Mouse (Mus musculus): ENCODE results near the gene Psmc2. TPM values are rescaled to one million over a fixed set of nuclear protein-coding genes. Genes with fewer than 3 reads are reported as not detected.

Psmc2 gene
- polyA plus RNA-seq, 1 experiment: 63.0 TPM

GRCm38 (mm10) chr5:21826370-21826769 lies 41.3 kb downstream of the Psmc2 start:
- Histone ChIP-seq H3K4me1 (ENCODE audit: control insufficient read depth, insufficient read depth, low read length) (no peaks in the 10 kb centered on the region), H3K4me3 (replicated peaks; ENCODE audit: control insufficient read depth, low read depth, low read length) (no peak overlapping the region), H3K27ac (ENCODE audit: control insufficient read depth, insufficient read depth, low read depth, low read length, poor library complexity) (no peak overlapping the region)
- TF ChIP-seq POLR2A (IDR thresholded peaks at IDR 0.05; ENCODE audit: borderline replicate concordance, control insufficient read depth, low read depth, low read length) (no peak), CTCF (IDR thresholded peaks at IDR 0.05; ENCODE audit: control insufficient read depth, insufficient read depth, low read length) (no peak)
- 84% methylated on average over 7 of the region's 7 CpGs for WGBS

- 58% methylated on average over 6 of the region's 6 CpGs for WGBS
- Histone ChIP-seq H3K4me3 (replicated peaks; ENCODE audit: control insufficient read depth, low read depth, low read length) (no peak overlapping the region), H3K4me1 (ENCODE audit: control insufficient read depth, insufficient read depth, low read length) (no peaks in the 10 kb centered on the region), H3K27ac (ENCODE audit: control insufficient read depth, insufficient read depth, low read depth, low read length, poor library complexity) (no peak overlapping the region)
- TF ChIP-seq CTCF (IDR thresholded peaks at IDR 0.05; ENCODE audit: control insufficient read depth, insufficient read depth, low read length) (no peak), POLR2A (IDR thresholded peaks at IDR 0.05; ENCODE audit: borderline replicate concordance, control insufficient read depth, low read depth, low read length) (no peak)
Observed at GRCm38 (mm10) chr5:21827643-21828042, 42.6 kb downstream of the Psmc2 start.

- WGBS: 62% methylated on average over 4 of the region's 4 CpGs
- no peaks in the 10 kb centered on the region for H3K4me1 ChIP-seq (ENCODE audit: control insufficient read depth, insufficient read depth, low read length)
- no peak overlapping the region for H3K27ac ChIP-seq (ENCODE audit: control insufficient read depth, insufficient read depth, low read depth, low read length, poor library complexity)
- no peak overlapping the region for H3K4me3 ChIP-seq (replicated peaks; ENCODE audit: control insufficient read depth, low read depth, low read length)
- no peak for TF ChIP-seq POLR2A (IDR thresholded peaks at IDR 0.05; ENCODE audit: borderline replicate concordance, control insufficient read depth, low read depth, low read length)
- TF ChIP-seq CTCF (IDR thresholded peaks at IDR 0.05; ENCODE audit: control insufficient read depth, insufficient read depth, low read length): no peak
Observed at GRCm38 (mm10) chr5:21828855-21829254, 43.8 kb downstream of the Psmc2 start.

GRCm38 (mm10) chr5:21831761-21832160 lies 46.7 kb downstream of the Psmc2 start:
- H3K4me1 ChIP-seq (ENCODE audit: control insufficient read depth, insufficient read depth, low read length): no peaks in the 10 kb centered on the region
- 78% methylated on average over 3 of the region's 3 CpGs for WGBS
- TF ChIP-seq CTCF (IDR thresholded peaks at IDR 0.05; ENCODE audit: control insufficient read depth, insufficient read depth, low read length): no peak

GRCm38 (mm10) chr5:21844676-21845075 lies 59.6 kb downstream of the Psmc2 start:
- no peak overlapping the region for H3K27ac ChIP-seq (ENCODE audit: control insufficient read depth, insufficient read depth, low read depth, low read length, poor library complexity)
- WGBS: 62% methylated on average over 4 of the region's 4 CpGs
- H3K4me1 ChIP-seq (ENCODE audit: control insufficient read depth, insufficient read depth, low read length): no peaks in the 10 kb centered on the region
- TF ChIP-seq CTCF (IDR thresholded peaks at IDR 0.05; ENCODE audit: control insufficient read depth, insufficient read depth, low read length) (no peak), POLR2A (IDR thresholded peaks at IDR 0.05; ENCODE audit: borderline replicate concordance, control insufficient read depth, low read depth, low read length) (no peak)
- no peak overlapping the region for H3K4me3 ChIP-seq (replicated peaks; ENCODE audit: control insufficient read depth, low read depth, low read length)

More at GRCm38 (mm10) chr5:21831761-21832160, 46.7 kb downstream of the Psmc2 start:
- Histone ChIP-seq H3K4me3 (replicated peaks; ENCODE audit: control insufficient read depth, low read depth, low read length) (no peak overlapping the region), H3K27ac (ENCODE audit: control insufficient read depth, insufficient read depth, low read depth, low read length, poor library complexity) (no peak overlapping the region)

GRCm38 (mm10) chr5:21846616-21847290 lies 61.7 kb downstream of the Psmc2 start:
- TF ChIP-seq CTCF (IDR thresholded peaks at IDR 0.05; ENCODE audit: control insufficient read depth, insufficient read depth, low read length): no peak
- TF ChIP-seq POLR2A (IDR thresholded peaks at IDR 0.05; ENCODE audit: borderline replicate concordance, control insufficient read depth, low read depth, low read length): no peak
- WGBS: 67% methylated on average over 20 of the region's 20 CpGs
- H3K4me3 ChIP-seq (replicated peaks; ENCODE audit: control insufficient read depth, low read depth, low read length): no peak overlapping the region
- H3K27ac ChIP-seq (ENCODE audit: control insufficient read depth, insufficient read depth, low read depth, low read length, poor library complexity): no peak overlapping the region
- H3K4me1 ChIP-seq (ENCODE audit: control insufficient read depth, insufficient read depth, low read length): no peaks in the 10 kb centered on the region

GRCm38 (mm10) chr5:21847438-21847837 lies 62.4 kb downstream of the Psmc2 start:
- H3K4me3 ChIP-seq (replicated peaks; ENCODE audit: control insufficient read depth, low read depth, low read length): no peak overlapping the region
- TF ChIP-seq POLR2A (IDR thresholded peaks at IDR 0.05; ENCODE audit: borderline replicate concordance, control insufficient read depth, low read depth, low read length) (no peak), CTCF (IDR thresholded peaks at IDR 0.05; ENCODE audit: control insufficient read depth, insufficient read depth, low read length) (no peak)
- WGBS: 68% methylated on average over 6 of the region's 6 CpGs
- H3K4me1 ChIP-seq (ENCODE audit: control insufficient read depth, insufficient read depth, low read length): no peaks in the 10 kb centered on the region
- no peak overlapping the region for H3K27ac ChIP-seq (ENCODE audit: control insufficient read depth, insufficient read depth, low read depth, low read length, poor library complexity)

DNA sequence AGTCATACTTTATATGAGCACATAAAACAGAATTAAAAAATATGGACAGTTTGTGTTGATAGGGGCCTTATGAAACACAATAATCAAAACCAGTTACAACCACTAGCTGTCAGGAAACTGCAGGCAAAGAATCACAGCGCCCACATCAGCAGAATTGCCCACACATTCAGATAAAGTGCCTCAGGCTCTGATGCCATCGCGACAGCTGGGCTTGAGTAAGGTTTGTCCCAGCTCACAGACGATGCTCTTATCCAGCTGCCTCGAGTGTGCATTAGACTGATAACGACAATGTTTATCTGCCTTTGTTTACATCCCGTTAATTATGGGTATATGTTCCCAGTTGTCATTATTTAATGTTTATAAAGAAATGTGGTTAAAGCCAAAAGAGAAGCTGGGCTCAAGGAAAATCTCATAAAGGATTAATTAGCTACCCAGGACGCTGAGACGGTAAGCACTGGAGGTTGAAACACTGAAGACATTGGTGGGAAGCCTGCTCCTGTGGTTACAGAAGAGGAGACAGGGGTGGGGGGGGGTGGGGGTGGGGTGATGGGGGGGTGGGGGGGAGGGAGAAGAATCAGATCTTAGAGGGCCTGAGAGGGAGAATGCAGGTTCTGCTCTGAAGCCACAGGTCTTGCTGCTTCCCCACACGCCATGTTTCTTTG lies 66.7 kb downstream of the Psmc2 start:
- Histone ChIP-seq H3K4me1 (ENCODE audit: control insufficient read depth, insufficient read depth, low read length) (no peaks in the 10 kb centered on the region), H3K4me3 (replicated peaks; ENCODE audit: control insufficient read depth, low read depth, low read length) (no peak overlapping the region), H3K27ac (ENCODE audit: control insufficient read depth, insufficient read depth, low read depth, low read length, poor library complexity) (no peak overlapping the region)
- TF ChIP-seq CTCF (IDR thresholded peaks at IDR 0.05; ENCODE audit: control insufficient read depth, insufficient read depth, low read length) (no peak), POLR2A (IDR thresholded peaks at IDR 0.05; ENCODE audit: borderline replicate concordance, control insufficient read depth, low read depth, low read length) (no peak)
- WGBS: 63% methylated on average over 10 of the region's 10 CpGs

Other genes with a start within 250 kb of the Psmc2 start
- 2.7 TPM in 1 of 2 replicates, not detected in the other for gene Lrrc17, start 241.7 kb upstream of the Psmc2 start, polyA plus RNA-seq (2011; ENCODE audit: insufficient read depth, insufficient read length, low replicate concordance, missing spikeins)
- not detected in 2 replicates for gene Fbxl13, start 139.6 kb upstream of the Psmc2 start, polyA plus RNA-seq (2011; ENCODE audit: insufficient read depth, insufficient read length, low replicate concordance, missing spikeins)
- 10.2 and 12.9 TPM in 2 replicates for gene Armc10, start 139.5 kb upstream of the Psmc2 start, polyA plus RNA-seq (2011; ENCODE audit: insufficient read depth, insufficient read length, low replicate concordance, missing spikeins)
- not detected in 2 replicates for gene Napepld, start 83.9 kb upstream of the Psmc2 start, polyA plus RNA-seq (2011; ENCODE audit: insufficient read depth, insufficient read length, low replicate concordance, missing spikeins)
- 26.0 and 59.8 TPM in 2 replicates for gene Pmpcb, start 48.1 kb upstream of the Psmc2 start, polyA plus RNA-seq (2011; ENCODE audit: insufficient read depth, insufficient read length, low replicate concordance, missing spikeins)
- gene Dnajc2, start within 50 bp of the Psmc2 start, polyA plus RNA-seq (2011; ENCODE audit: insufficient read depth, insufficient read length, low replicate concordance, missing spikeins): 29.1 and 47.2 TPM in 2 replicates
- gene Slc26a5, start 80.3 kb downstream of the Psmc2 start, polyA plus RNA-seq (2011; ENCODE audit: insufficient read depth, insufficient read length, low replicate concordance, missing spikeins): not detected in 2 replicates